9 mouse cellular contexts compared by ENCODE assay signal in the genomic region with DNA sequence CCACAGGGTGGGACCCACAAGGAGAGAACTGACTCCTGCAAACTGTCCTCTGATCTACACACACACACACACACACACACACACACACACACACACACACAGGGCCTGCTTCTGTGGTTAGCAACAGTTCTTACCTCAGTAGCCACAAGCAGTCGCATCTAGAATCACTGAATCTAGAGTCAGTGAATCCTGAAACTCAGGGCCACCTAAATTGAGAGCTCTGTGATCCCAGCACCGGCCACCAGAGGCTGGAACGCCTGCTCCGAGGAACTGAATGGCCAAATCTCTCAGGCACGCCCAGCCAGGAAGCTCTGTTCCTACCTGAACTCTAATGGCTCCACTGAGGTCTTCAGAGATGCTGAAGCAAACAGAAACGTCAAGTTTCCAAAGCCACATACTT. TPM values are rescaled to one million over a fixed set of nuclear protein-coding genes. Genes with fewer than 3 reads are reported as not detected.
DNase-seq lines count a peak whose midpoint lies in the region; ATAC-seq and TF ChIP-seq lines count a peak whose summit lies in the region.
"Had no signal": no experiment of that assay in that cellular context is flagged by ENCODE, and none has a peak within 500 bp of the region (broad histone marks: within the 10 kb centered on the region; RNA-seq: fewer than 3 reads in every experiment).

No protein-coding gene starts in this region.

- H3K4me2 ChIP-seq in kidney, postnatal 0 days (ENCODE audit: low read length) = no peak overlapping the region
- H3K4me2 ChIP-seq: midbrain, embryonic 12.5 days had no signal

- peak; percentile 62 to 69 for DNase-seq in cerebellum, postnatal 10 days
- no peak for DNase-seq in cerebellum, adult 11-12 months
- peak; percentile 41 for DNase-seq in ovary, postnatal 36 days (ENCODE audit: low spot score)
- no peak for DNase-seq in ovary, adult 18-20 months (ENCODE audit: low spot score)
- DNase-seq in kidney, postnatal 0 days (ENCODE audit: low spot score) = no peak
- DNase-seq in spleen, postnatal 36 days (ENCODE audit: low spot score in 2 of 2) = peak; percentile 48 to 51
- no peak for DNase-seq in neural tube, embryonic 10.5 days (ENCODE audit: extremely low spot score, low spot score)
- no peak for DNase-seq in layer of hippocampus, adult 11-12 months (ENCODE audit: low spot score)

- no peak overlapping the region for H3K27ac ChIP-seq in kidney, postnatal 0 days
- H3K27ac ChIP-seq: midbrain, embryonic 12.5 days had no signal

- WGBS in kidney, postnatal 0 days = 33% methylated on average over 6 of the region's 6 CpGs

- no peak; the same call in 1 of the 2 replicates for ATAC-seq in kidney, postnatal 0 days (replicated peaks; ENCODE audit: low FRiP score, low read depth)

- no peaks in the 10 kb centered on the region for H3K9me3 ChIP-seq in kidney, postnatal 0 days (replicated peaks; ENCODE audit: low read length)
- H3K9me3 ChIP-seq: midbrain, embryonic 12.5 days had no signal

- no peaks in the 10 kb centered on the region for H3K36me3 ChIP-seq in kidney, postnatal 0 days (ENCODE audit: insufficient read depth, low read length)
- H3K36me3 ChIP-seq: midbrain, embryonic 12.5 days had no signal

- peak; percentile 59 for TF ChIP-seq CTCF in kidney, postnatal 0 days (IDR thresholded peaks at IDR 0.05; ENCODE audit: low read depth)

- no peaks in the 10 kb centered on the region for H3K4me1 ChIP-seq in kidney, postnatal 0 days (replicated peaks; ENCODE audit: insufficient read depth, low read length)
- H3K4me1 ChIP-seq: midbrain, embryonic 12.5 days had no signal

- H3K4me3 ChIP-seq in kidney, postnatal 0 days (replicated peaks; ENCODE audit: low read depth, low read length) = no peak overlapping the region
- H3K4me3 ChIP-seq: midbrain, embryonic 12.5 days had no signal

- H3K9ac ChIP-seq in kidney, postnatal 0 days (ENCODE audit: low read depth, low read length) = no peak overlapping the region
- H3K9ac ChIP-seq: midbrain, embryonic 12.5 days had no signal

- no peaks in the 10 kb centered on the region for H3K27me3 ChIP-seq in kidney, postnatal 0 days (ENCODE audit: insufficient read depth, low read length)
- H3K27me3 ChIP-seq: midbrain, embryonic 12.5 days had no signal

RNA-seq across cellular contexts. Expression of a gene that starts 57.6 kb away (rescaled TPM):
- polyA plus RNA-seq in kidney, postnatal 0 days (2015; fragmentation: Nextera tagmentation; extraction: Ambion mirVana) = 83.6 and 93.1 TPM in 2 replicates

RNA-seq across cellular contexts. Expression of a gene that starts 59.2 kb away (rescaled TPM):
- 52.2 and 54.5 TPM in 2 replicates for polyA plus RNA-seq in kidney, postnatal 0 days (2015; fragmentation: Nextera tagmentation; extraction: Ambion mirVana)

RNA-seq across cellular contexts. Expression of a gene that starts 59.4 kb away (rescaled TPM):
- polyA plus RNA-seq in kidney, postnatal 0 days (2015; fragmentation: Nextera tagmentation; extraction: Ambion mirVana) = 89.1 and 94.3 TPM in 2 replicates

Comparison
In these comparisons a context has a peak if more than half of its experiments do, and no peak if none do; other contexts are left out.
1. DNase-seq: peak in cerebellum, postnatal 10 days (2 of 2), ovary, postnatal 36 days (single experiment) and spleen, postnatal 36 days (2 of 2); none in cerebellum, adult 11-12 months (single experiment), ovary, adult 18-20 months (single experiment), kidney, postnatal 0 days (single experiment), neural tube, embryonic 10.5 days (single experiment) and layer of hippocampus, adult 11-12 months (single experiment).